ENCODE assay signal across 8 mouse cellular contexts in genomic region chr9:108490559-108491285, GRCm38 (mm10). TPM values are rescaled to one million over a fixed set of nuclear protein-coding genes. Genes with fewer than 3 reads are reported as not detected.
DNase-seq lines count a peak whose midpoint lies in the region; ATAC-seq lines count a peak whose summit lies in the region.

Gene Usp19, plus strand, starts transcription at chr9:108490602.

- peak within 1 kb of the TSS; percentile 96 to 99 for H3K4me3 ChIP-seq in heart, embryonic 14.5 days (ENCODE audit: control insufficient read depth in 1 of 2, insufficient read depth in 1 of 2, low read depth in 1 of 2, low read length in 2 of 2)
- peak within 1 kb of the TSS; percentile 98 for H3K4me3 ChIP-seq in liver, embryonic 13.5 days (replicated peaks)
- peak within 1 kb of the TSS; percentile 97 for H3K4me3 ChIP-seq in stomach, embryonic 16.5 days (replicated peaks; ENCODE audit: low read length)

- no peaks in the 10 kb centered on the region for H3K9me3 ChIP-seq in heart, embryonic 14.5 days (ENCODE audit: control insufficient read depth, low read length)
- no peaks in the 10 kb centered on the region for H3K9me3 ChIP-seq in liver, embryonic 13.5 days (replicated peaks)
- H3K9me3 ChIP-seq in stomach, embryonic 16.5 days (replicated peaks; ENCODE audit: control insufficient read depth, low read length): no peaks in the 10 kb centered on the region

- H3K27me3 ChIP-seq in heart, embryonic 14.5 days (ENCODE audit: control insufficient read depth, insufficient read depth, low read length): no peaks in the 10 kb centered on the region
- no peaks in the 10 kb centered on the region for H3K27me3 ChIP-seq in liver, embryonic 13.5 days
- H3K27me3 ChIP-seq in stomach, embryonic 16.5 days (ENCODE audit: control insufficient read depth, insufficient read depth, low read length): no peaks in the 10 kb centered on the region

- H3K27ac ChIP-seq in heart, embryonic 14.5 days (replicated peaks in 1 of 2; ENCODE audit: control insufficient read depth in 1 of 2, insufficient read depth in 1 of 2, low read depth in 2 of 2, low read length in 2 of 2): peak within 1 kb of the TSS; percentile 97 to 99
- peak within 1 kb of the TSS; percentile 96 for H3K27ac ChIP-seq in liver, embryonic 13.5 days
- peak within 1 kb of the TSS; percentile 99 for H3K27ac ChIP-seq in stomach, embryonic 16.5 days (ENCODE audit: low read length)

- under 1% methylated on average over 69 of the region's 69 CpGs for WGBS in heart, embryonic 14.5 days
- under 1% methylated on average over 69 of the region's 69 CpGs for WGBS in liver, embryonic 13.5 days (ENCODE audit: insufficient replicate concordance)
- under 1% methylated on average over 69 of the region's 69 CpGs for WGBS in stomach, embryonic 16.5 days

- H3K4me1 ChIP-seq in heart, embryonic 14.5 days (ENCODE audit: control insufficient read depth in 2 of 2, insufficient read depth in 2 of 2, low read length in 2 of 2): peaks cover 10% of the 10 kb centered on the region in 2 experiments
- H3K4me1 ChIP-seq in liver, embryonic 13.5 days (replicated peaks): peaks cover 27% of the 10 kb centered on the region
- H3K4me1 ChIP-seq in stomach, embryonic 16.5 days (ENCODE audit: control insufficient read depth, insufficient read depth, low read length): peaks cover 18% of the 10 kb centered on the region

- ATAC-seq in CD4-positive, CD25-positive, alpha-beta regulatory T cell, adult 4 months: peak; percentile 92
- ATAC-seq in heart, embryonic 14.5 days (ENCODE audit: insufficient number of reproducible peaks, insufficient read depth, low FRiP score, low read depth): peak; percentile 85
- ATAC-seq in liver, embryonic 13.5 days (ENCODE audit: low read depth): peak; percentile 92
- peak; percentile 95 for ATAC-seq in stomach, embryonic 16.5 days (ENCODE audit: insufficient read depth, low FRiP score)

- H3K36me3 ChIP-seq in heart, embryonic 14.5 days (ENCODE audit: control insufficient read depth, insufficient read depth, low read length): peaks cover 86% of the 10 kb centered on the region
- H3K36me3 ChIP-seq in liver, embryonic 13.5 days: peaks cover 52% of the 10 kb centered on the region
- H3K36me3 ChIP-seq in stomach, embryonic 16.5 days (ENCODE audit: control insufficient read depth, insufficient read depth, low read length): peaks cover 47% of the 10 kb centered on the region

- H3K9ac ChIP-seq in heart, embryonic 14.5 days (ENCODE audit: low read length): peak within 1 kb of the TSS; percentile 99
- H3K9ac ChIP-seq in liver, embryonic 13.5 days: peak within 1 kb of the TSS; percentile 95
- peak within 1 kb of the TSS; percentile 95 for H3K9ac ChIP-seq in stomach, embryonic 16.5 days (ENCODE audit: low read length)

- peak; percentile 82 for DNase-seq in c-Kit-negative CD71-positive TER-119-positive erythroid progenitor cells, embryonic 14.5 days (ENCODE audit: low read depth, low spot score)
- peak; percentile 91 for DNase-seq in fibroblast of lung, adult 2 months (ENCODE audit: low read depth)
- peak; percentile 98 for DNase-seq in kidney, postnatal 14 days
- peak; percentile 89 for DNase-seq in liver, embryonic 13.5 days
- DNase-seq in neural tube, embryonic 10.5 days (ENCODE audit: extremely low spot score, low spot score): peak; percentile 95

- peak within 1 kb of the TSS; percentile 73 for H3K4me2 ChIP-seq in heart, embryonic 14.5 days (ENCODE audit: low read length)
- peak within 1 kb of the TSS; percentile 93 for H3K4me2 ChIP-seq in liver, embryonic 13.5 days
- H3K4me2 ChIP-seq in stomach, embryonic 16.5 days (ENCODE audit: low read depth, low read length): peak within 1 kb of the TSS; percentile 75

RNA-seq across cellular contexts. Expression of gene Usp19, which starts in this region (rescaled TPM):
- polyA plus RNA-seq in CD4-positive, CD25-positive, alpha-beta regulatory T cell, adult 4 months (2017; shearing (Covaris generic)): 10 to 100 TPM; 15.1 to 16.6 TPM
- polyA plus RNA-seq in heart, embryonic 14.5 days (2014; fragmentation: Nextera tagmentation; extraction: Ambion mirVana): 54.4 and 57.0 TPM in 2 replicates
- polyA plus RNA-seq in liver, embryonic 13.5 days (2015; fragmentation: Nextera tagmentation; extraction: Ambion mirVana): 26.0 and 27.0 TPM in 2 replicates
- polyA plus RNA-seq in stomach, embryonic 16.5 days (2015; fragmentation: Nextera tagmentation; extraction: Ambion mirVana): 41.1 and 49.5 TPM in 2 replicates

Comparison
In these comparisons a context has a peak if more than half of its experiments do, and no peak if none do; other contexts are left out.
1. Peak in every context shown above with its lines: DNase-seq, ATAC-seq, H3K4me3 ChIP-seq and H3K27ac ChIP-seq.